ENCODE assay signal across 11 mouse cellular contexts in the genomic region with DNA sequence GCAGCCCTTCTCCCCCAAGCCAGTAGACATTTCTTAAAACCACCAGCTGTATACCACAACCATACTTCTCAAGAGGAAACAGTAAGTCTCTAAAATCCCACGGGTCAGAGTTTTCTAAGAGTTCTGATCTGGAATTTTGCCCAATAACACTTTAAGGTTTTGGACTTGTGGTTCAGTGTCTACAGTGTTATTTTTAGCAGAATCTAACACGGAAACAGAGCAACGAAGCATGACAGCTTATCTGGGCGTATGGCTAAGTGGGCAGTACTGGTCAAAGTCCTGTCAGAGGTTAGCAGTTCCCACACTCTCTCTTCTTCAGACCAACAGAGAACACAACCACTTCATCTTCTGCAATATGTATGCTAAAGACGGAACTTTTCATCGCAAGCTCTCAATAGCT. TPM values are rescaled to one million over a fixed set of nuclear protein-coding genes. Genes with fewer than 3 reads are reported as not detected.
DNase-seq lines count a peak whose midpoint lies in the region; ATAC-seq and TF ChIP-seq lines count a peak whose summit lies in the region.
"Had no signal": no experiment of that assay in that cellular context is flagged by ENCODE, and none has a peak within 500 bp of the region (broad histone marks: within the 10 kb centered on the region; RNA-seq: fewer than 3 reads in every experiment).

No protein-coding gene starts in this region.

- no peaks in the 10 kb centered on the region for H3K9me3 ChIP-seq in intestine, embryonic 15.5 days
- no peaks in the 10 kb centered on the region for H3K9me3 ChIP-seq in liver, embryonic 12.5 days (replicated peaks)
- H3K9me3 ChIP-seq: limb, embryonic 15.5 days had no signal

- H3K27ac ChIP-seq in heart, adult 2 months, result peak overlapping the region; percentile 61; the same call in 1 of the 2 replicates
- H3K27ac ChIP-seq in intestine, embryonic 15.5 days, result peak overlapping the region; percentile 68
- H3K27ac ChIP-seq in liver, embryonic 12.5 days, result peak overlapping the region; percentile 20; the same call in 1 of the 2 replicates
- H3K27ac ChIP-seq: limb, embryonic 15.5 days had no signal

- no peak for TF ChIP-seq CTCF in heart, adult 2 months (IDR thresholded peaks at IDR 0.05)

- H3K4me1 ChIP-seq in heart, adult 2 months (ENCODE audit: control insufficient read depth, insufficient read depth, low read length), result peaks cover 13% of the 10 kb centered on the region
- H3K4me1 ChIP-seq in intestine, embryonic 15.5 days (replicated peaks), result peaks cover 10% of the 10 kb centered on the region; the same call in 1 of the 2 replicates
- peaks cover 35% of the 10 kb centered on the region for H3K4me1 ChIP-seq in liver, embryonic 12.5 days

- intact Hi-C loops in heart, adult 2 months (cut with DNase I), result no loop called here
- intact Hi-C loops in heart, postnatal 36 days (cut with DNase I), result no loop called here

- 10% methylated on average over 6 of the region's 6 CpGs for WGBS in heart, adult 2 months
- WGBS in intestine, embryonic 15.5 days, result 46% methylated on average over 6 of the region's 6 CpGs
- WGBS in liver, embryonic 12.5 days (ENCODE audit: insufficient replicate concordance), result 26% methylated on average over 6 of the region's 6 CpGs

- TF ChIP-seq POLR2A in heart, adult 2 months (IDR thresholded peaks at IDR 0.05; ENCODE audit: insufficient read depth, low read depth, low read length), result 0 out of 2 replicates have a peak, but pooled peaks have one; percentile 25

- DNase-seq in heart, adult 2 months, result no peak
- DNase-seq in heart, postnatal 36 days, result no peak
- DNase-seq in right cerebral cortex, postnatal 4 days, result no peak
- DNase-seq in urinary bladder, adult 2 months (ENCODE audit: low spot score), result no peak
- DNase-seq: cerebellum, postnatal 10 days; gastrocnemius, postnatal 10 days had no signal

- no peak overlapping the region; the same call in 1 of the 2 replicates for H3K9ac ChIP-seq in heart, adult 2 months (ENCODE audit: low read depth, low read length)
- no peak overlapping the region for H3K9ac ChIP-seq in intestine, embryonic 15.5 days
- no peak overlapping the region for H3K9ac ChIP-seq in liver, embryonic 12.5 days
- H3K9ac ChIP-seq: limb, embryonic 15.5 days had no signal

- no peaks in the 10 kb centered on the region for H3K27me3 ChIP-seq in heart, adult 2 months (ENCODE audit: control insufficient read depth, insufficient read depth, low read length)
- H3K27me3 ChIP-seq in intestine, embryonic 15.5 days (replicated peaks), result no peaks in the 10 kb centered on the region
- H3K27me3 ChIP-seq in liver, embryonic 12.5 days (replicated peaks), result no peaks in the 10 kb centered on the region
- H3K27me3 ChIP-seq: limb, embryonic 15.5 days had no signal

- no peak overlapping the region for H3K4me3 ChIP-seq in heart, adult 2 months
- H3K4me3 ChIP-seq in intestine, embryonic 15.5 days (replicated peaks), result no peak overlapping the region
- no peak overlapping the region for H3K4me3 ChIP-seq in liver, embryonic 12.5 days
- H3K4me3 ChIP-seq: limb, embryonic 15.5 days had no signal

- H3K36me3 ChIP-seq in heart, adult 2 months (ENCODE audit: control insufficient read depth, insufficient read depth, low read length), result peaks cover 4% of the 10 kb centered on the region; the same call in 1 of the 2 replicates
- H3K36me3 ChIP-seq in intestine, embryonic 15.5 days, result peaks cover 14% of the 10 kb centered on the region; the same call in 1 of the 2 replicates
- H3K36me3 ChIP-seq in liver, embryonic 12.5 days, result peaks cover 49% of the 10 kb centered on the region

- TF ChIP-seq EP300 in heart, adult 2 months (IDR thresholded peaks at IDR 0.05; ENCODE audit: insufficient read depth, low read depth, low read length), result 0 out of 2 replicates have a peak, but pooled peaks have one; percentile 34

- peaks cover 4% of the 10 kb centered on the region for H3K79me2 ChIP-seq in heart, adult 2 months (replicated peaks; ENCODE audit: control insufficient read depth, insufficient read depth, low read length)

- ATAC-seq in common myeloid progenitor, adult 5-6 weeks (replicated peaks; ENCODE audit: low read depth, poor library complexity, severe bottlenecking), result peak; percentile 76
- peak; percentile 85 for ATAC-seq in intestine, embryonic 15.5 days
- no peak for ATAC-seq in liver, embryonic 12.5 days
- ATAC-seq in CD4-positive, CD25-positive, alpha-beta regulatory T cell, adult 4 months, result no peak

- peak overlapping the region; percentile 39 for H3K4me2 ChIP-seq in intestine, embryonic 15.5 days (replicated peaks)
- H3K4me2 ChIP-seq in liver, embryonic 12.5 days, result 0 out of 2 replicates have a peak overlapping the region, but pooled peaks have one; percentile 4
- H3K4me2 ChIP-seq: limb, embryonic 15.5 days had no signal

RNA-seq across cellular contexts. Expression of gene Mcam, which starts 41.3 kb away (rescaled TPM):
- total RNA-seq in heart, adult 2 months (2021), result 10 to 100 TPM; 31.6 to 32.5 TPM
- 49.8 and 70.9 TPM in 2 replicates for polyA plus RNA-seq in heart, adult 2 months (2012; rRNA removed)
- total RNA-seq in heart, postnatal 36 days (2021), result 10 to 100 TPM; 38.7 to 39.3 TPM
- total RNA-seq in common myeloid progenitor, adult 5-6 weeks (2017), result 0.15 and 2.6 TPM in 2 replicates
- 40.0 and 43.5 TPM in 2 replicates for polyA plus RNA-seq in intestine, embryonic 15.5 days (2015; fragmentation: Nextera tagmentation; extraction: Ambion mirVana)
- polyA plus RNA-seq in liver, embryonic 12.5 days (2016; fragmentation: Nextera tagmentation; extraction: Ambion mirVana), result 6.1 and 6.3 TPM in 2 replicates
- under 1 TPM in 1 of 2 experiments, not detected in 1; 0.34 TPM for polyA plus RNA-seq in CD4-positive, CD25-positive, alpha-beta regulatory T cell, adult 4 months (2017; shearing (Covaris generic))
- polyA plus RNA-seq in urinary bladder, adult 2 months (2012; rRNA removed), result 182 and 219 TPM in 2 replicates

RNA-seq across cellular contexts. Expression of gene Cbl, which starts 58.3 kb away (rescaled TPM):
- 10 to 100 TPM; 17.8 to 18.7 TPM for total RNA-seq in heart, adult 2 months (2021)
- polyA plus RNA-seq in heart, adult 2 months (2012; rRNA removed), result 5.0 and 11.8 TPM in 2 replicates
- 10 to 100 TPM; 17.7 to 22.6 TPM for total RNA-seq in heart, postnatal 36 days (2021)
- 27.7 and 32.7 TPM in 2 replicates for total RNA-seq in common myeloid progenitor, adult 5-6 weeks (2017)
- 13.2 and 14.8 TPM in 2 replicates for polyA plus RNA-seq in intestine, embryonic 15.5 days (2015; fragmentation: Nextera tagmentation; extraction: Ambion mirVana)
- 9.5 and 10.0 TPM in 2 replicates for polyA plus RNA-seq in liver, embryonic 12.5 days (2016; fragmentation: Nextera tagmentation; extraction: Ambion mirVana)
- polyA plus RNA-seq in CD4-positive, CD25-positive, alpha-beta regulatory T cell, adult 4 months (2017; shearing (Covaris generic)), result 10 to 100 TPM; 22.7 to 23.0 TPM
- 14.9 and 16.0 TPM in 2 replicates for polyA plus RNA-seq in urinary bladder, adult 2 months (2012; rRNA removed)

Comparison
In these comparisons a context has a peak if more than half of its experiments do, and no peak if none do; other contexts are left out.
1. ATAC-seq: peak in common myeloid progenitor, adult 5-6 weeks (single experiment) and intestine, embryonic 15.5 days (single experiment); none in liver, embryonic 12.5 days (single experiment) and CD4-positive, CD25-positive, alpha-beta regulatory T cell, adult 4 months (single experiment).
2. Peak in every context shown above with its lines, with median percentiles within 50 percentile points of each other: H3K27ac ChIP-seq.